Mouse (Mus musculus): ENCODE data around the gene Gm20388. TPM values are rescaled to one million over a fixed set of nuclear protein-coding genes. Genes with fewer than 3 reads are reported as not detected.

Gm20388 gene
- polyA plus RNA-seq, 1 experiment from 2014 or later = not detected

- Histone ChIP-seq H3K27ac (ENCODE audit: low read length) (no peak overlapping the region), H3K36me3 (ENCODE audit: control insufficient read depth, insufficient read depth, low read length) (no peaks in the 10 kb centered on the region), H3K4me2 (ENCODE audit: low read depth, low read length) (no peak overlapping the region), H3K4me1 (replicated peaks; ENCODE audit: control insufficient read depth, insufficient read depth, low read length) (peaks cover 9% of the 10 kb centered on the region), H3K27me3 (ENCODE audit: control insufficient read depth, insufficient read depth, low read depth, low read length) (peaks cover 23% of the 10 kb centered on the region), H3K9me3 (ENCODE audit: control insufficient read depth, low read length) (no peaks in the 10 kb centered on the region), H3K4me3 (ENCODE audit: low read length) (no peak overlapping the region), H3K9ac (ENCODE audit: low read length) (no peak overlapping the region)
- 18% methylated on average over 7 of the region's 7 CpGs for WGBS
- no peak for ATAC-seq (ENCODE audit: low read depth)
Measured at GRCm38 (mm10) chr8:120973046-120973445, 1062.4 kb downstream of the Gm20388 start.

DNA sequence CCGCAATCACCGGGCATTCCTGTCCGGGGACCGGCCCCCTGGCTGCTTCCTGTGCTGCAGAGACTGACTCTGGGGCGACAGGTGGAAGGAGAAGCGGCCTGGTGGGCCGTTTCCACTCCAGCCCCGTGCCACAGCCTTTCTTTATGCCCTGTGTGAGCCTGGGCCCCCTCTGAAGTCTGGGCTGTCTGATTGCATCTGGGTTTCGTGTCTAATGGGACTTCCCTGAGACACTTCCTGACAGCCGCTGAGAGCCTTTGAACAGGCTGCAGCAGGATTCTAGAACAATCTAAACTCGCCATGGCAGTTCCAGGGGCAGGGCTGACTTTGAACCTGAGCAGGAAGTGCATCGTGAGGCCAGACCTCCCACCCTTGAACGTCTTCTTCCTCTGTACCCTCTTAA, 1066.5 kb downstream of the Gm20388 start:
- Histone ChIP-seq H3K4me2 (ENCODE audit: low read depth, low read length) (no peak overlapping the region), H3K27ac (ENCODE audit: low read length) (peak overlapping the region; percentile 46), H3K9ac (ENCODE audit: low read length) (no peak overlapping the region), H3K27me3 (ENCODE audit: control insufficient read depth, insufficient read depth, low read depth, low read length) (peaks cover 16% of the 10 kb centered on the region), H3K4me3 (ENCODE audit: low read length) (no peak overlapping the region), H3K9me3 (ENCODE audit: control insufficient read depth, low read length) (no peaks in the 10 kb centered on the region), H3K4me1 (replicated peaks; ENCODE audit: control insufficient read depth, insufficient read depth, low read length) (peaks cover 5% of the 10 kb centered on the region; the same call in 1 of the 2 replicates), H3K36me3 (ENCODE audit: control insufficient read depth, insufficient read depth, low read length) (no peaks in the 10 kb centered on the region)
- whole genome bisulfite sequencing = 52% methylated on average over 13 of the region's 13 CpGs
- ATAC-seq (ENCODE audit: low read depth) = 0 out of 2 replicates have a peak, but pooled peaks have one; percentile 24

DNA sequence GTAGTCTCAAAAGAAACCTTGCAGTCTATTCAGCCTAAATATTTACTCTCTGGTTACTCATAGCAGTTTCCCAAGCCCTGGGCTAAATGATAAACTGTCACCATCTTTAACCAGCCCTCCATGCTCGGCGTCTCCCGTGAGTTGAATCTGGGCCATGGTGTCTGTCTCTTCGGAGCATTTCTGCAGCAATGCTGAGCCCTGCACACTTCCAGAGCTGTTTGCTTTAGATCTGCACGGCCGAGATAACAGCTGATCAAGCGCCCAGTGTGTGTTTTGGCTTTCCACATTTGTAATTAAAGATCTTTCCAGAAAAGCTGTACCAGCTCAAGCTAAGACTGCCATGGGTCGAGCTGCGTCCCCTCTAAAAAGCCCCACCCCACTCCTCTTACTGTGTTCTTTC, 1068.6 kb downstream of the Gm20388 start:
- ATAC-seq (ENCODE audit: low read depth) = peak; percentile 50
- H3K27ac ChIP-seq (ENCODE audit: low read length) = peak overlapping the region; percentile 36; the same call in 1 of the 2 replicates
- peaks cover 2% of the 10 kb centered on the region; the same call in 1 of the 2 replicates for H3K27me3 ChIP-seq (ENCODE audit: control insufficient read depth, insufficient read depth, low read depth, low read length)
- 0 out of 2 replicates have a peak, but pooled peaks cover 3% of the 10 kb centered on the region for H3K4me1 ChIP-seq (replicated peaks; ENCODE audit: control insufficient read depth, insufficient read depth, low read length)
- H3K4me3 ChIP-seq (ENCODE audit: low read length) = no peak overlapping the region
- no peaks in the 10 kb centered on the region for H3K36me3 ChIP-seq (ENCODE audit: control insufficient read depth, insufficient read depth, low read length)
- H3K9me3 ChIP-seq (ENCODE audit: control insufficient read depth, low read length) = no peaks in the 10 kb centered on the region
- no peak overlapping the region for H3K4me2 ChIP-seq (ENCODE audit: low read depth, low read length)
- no peak overlapping the region for H3K9ac ChIP-seq (ENCODE audit: low read length)
- 12% methylated on average over 9 of the region's 9 CpGs for WGBS

- peaks cover 2% of the 10 kb centered on the region; the same call in 1 of the 2 replicates for H3K27me3 ChIP-seq (ENCODE audit: control insufficient read depth, insufficient read depth, low read depth, low read length)
- WGBS = 22% methylated on average over 13 of the region's 13 CpGs
- peak overlapping the region; percentile 46 for H3K4me2 ChIP-seq (ENCODE audit: low read depth, low read length)
- H3K4me1 ChIP-seq (replicated peaks; ENCODE audit: control insufficient read depth, insufficient read depth, low read length) = 0 out of 2 replicates have a peak, but pooled peaks cover 3% of the 10 kb centered on the region
- no peaks in the 10 kb centered on the region for H3K36me3 ChIP-seq (ENCODE audit: control insufficient read depth, insufficient read depth, low read length)
- H3K27ac ChIP-seq (ENCODE audit: low read length) = peak overlapping the region; percentile 12; the same call in 1 of the 2 replicates
- no peaks in the 10 kb centered on the region for H3K9me3 ChIP-seq (ENCODE audit: control insufficient read depth, low read length)
- no peak overlapping the region; the same call in 1 of the 2 replicates for H3K9ac ChIP-seq (ENCODE audit: low read length)
- peak overlapping the region; percentile 24 for H3K4me3 ChIP-seq (ENCODE audit: low read length)
- no peak for ATAC-seq (ENCODE audit: low read depth)
Measured at GRCm38 (mm10) chr8:120980948-120981347, 1070.3 kb downstream of the Gm20388 start.

GRCm38 (mm10) chr8:120984888-120985287, 1074.2 kb downstream of the Gm20388 start:
- WGBS = 37% methylated on average over 8 of the region's 8 CpGs
- Histone ChIP-seq H3K4me2 (ENCODE audit: low read depth, low read length) (no peak overlapping the region), H3K4me3 (ENCODE audit: low read length) (no peak overlapping the region), H3K36me3 (ENCODE audit: control insufficient read depth, insufficient read depth, low read length) (no peaks in the 10 kb centered on the region), H3K27ac (ENCODE audit: low read length) (no peak overlapping the region), H3K4me1 (replicated peaks; ENCODE audit: control insufficient read depth, insufficient read depth, low read length) (0 out of 2 replicates have a peak, but pooled peaks cover 3% of the 10 kb centered on the region), H3K9me3 (ENCODE audit: control insufficient read depth, low read length) (no peaks in the 10 kb centered on the region), H3K9ac (ENCODE audit: low read length) (no peak overlapping the region), H3K27me3 (ENCODE audit: control insufficient read depth, insufficient read depth, low read depth, low read length) (peaks cover 2% of the 10 kb centered on the region; the same call in 1 of the 2 replicates)
- peak; percentile 39; the same call in 1 of the 2 replicates for ATAC-seq (ENCODE audit: low read depth)

DNA sequence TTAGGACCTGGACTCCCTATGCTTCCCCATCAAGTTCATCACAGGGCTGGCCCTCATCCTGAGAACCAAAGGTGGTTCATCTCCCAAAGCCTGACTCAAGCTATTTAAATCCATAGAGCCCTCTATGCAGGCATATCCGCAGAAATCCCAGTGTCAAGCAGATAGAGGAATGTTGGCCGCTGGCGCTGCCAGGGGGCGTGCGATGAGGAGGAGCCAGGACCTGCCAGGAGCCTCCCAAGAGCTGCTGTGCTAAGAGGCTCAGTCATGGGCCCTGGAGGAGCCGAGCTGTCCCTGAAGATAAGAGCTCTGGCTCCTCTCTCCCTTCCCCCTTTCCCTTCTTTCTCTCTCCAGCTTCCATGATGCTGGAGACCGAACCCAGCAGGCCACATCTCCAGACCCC, 1075.4 kb downstream of the Gm20388 start:
- Histone ChIP-seq H3K36me3 (ENCODE audit: control insufficient read depth, insufficient read depth, low read length) (no peaks in the 10 kb centered on the region), H3K27me3 (ENCODE audit: control insufficient read depth, insufficient read depth, low read depth, low read length) (peaks cover 2% of the 10 kb centered on the region; the same call in 1 of the 2 replicates), H3K4me1 (replicated peaks; ENCODE audit: control insufficient read depth, insufficient read depth, low read length) (no peaks in the 10 kb centered on the region), H3K9ac (ENCODE audit: low read length) (no peak overlapping the region), H3K4me2 (ENCODE audit: low read depth, low read length) (no peak overlapping the region), H3K9me3 (ENCODE audit: control insufficient read depth, low read length) (no peaks in the 10 kb centered on the region), H3K4me3 (ENCODE audit: low read length) (no peak overlapping the region), H3K27ac (ENCODE audit: low read length) (no peak overlapping the region)
- no peak for ATAC-seq (ENCODE audit: low read depth)
- WGBS = 78% methylated on average over 7 of the region's 7 CpGs

- H3K27me3 ChIP-seq (ENCODE audit: control insufficient read depth, insufficient read depth, low read depth, low read length) = no peaks in the 10 kb centered on the region
- no peaks in the 10 kb centered on the region for H3K4me1 ChIP-seq (replicated peaks; ENCODE audit: control insufficient read depth, insufficient read depth, low read length)
- 33% methylated on average over 16 of the region's 16 CpGs for WGBS
- no peaks in the 10 kb centered on the region for H3K36me3 ChIP-seq (ENCODE audit: control insufficient read depth, insufficient read depth, low read length)
- no peaks in the 10 kb centered on the region for H3K9me3 ChIP-seq (ENCODE audit: control insufficient read depth, low read length)
- H3K4me2 ChIP-seq (ENCODE audit: low read depth, low read length) = no peak overlapping the region
- no peak overlapping the region for H3K27ac ChIP-seq (ENCODE audit: low read length)
- no peak overlapping the region for H3K4me3 ChIP-seq (ENCODE audit: low read length)
- ATAC-seq (ENCODE audit: low read depth) = peak; percentile 65
- H3K9ac ChIP-seq (ENCODE audit: low read length) = no peak overlapping the region
Measured at GRCm38 (mm10) chr8:120993738-120994137, 1083.1 kb downstream of the Gm20388 start.

- Histone ChIP-seq H3K9ac (ENCODE audit: low read length) (no peak overlapping the region), H3K27me3 (ENCODE audit: control insufficient read depth, insufficient read depth, low read depth, low read length) (no peaks in the 10 kb centered on the region), H3K4me2 (ENCODE audit: low read depth, low read length) (no peak overlapping the region), H3K4me3 (ENCODE audit: low read length) (no peak overlapping the region), H3K4me1 (replicated peaks; ENCODE audit: control insufficient read depth, insufficient read depth, low read length) (no peaks in the 10 kb centered on the region), H3K36me3 (ENCODE audit: control insufficient read depth, insufficient read depth, low read length) (no peaks in the 10 kb centered on the region), H3K27ac (ENCODE audit: low read length) (no peak overlapping the region), H3K9me3 (ENCODE audit: control insufficient read depth, low read length) (no peaks in the 10 kb centered on the region)
- ATAC-seq (ENCODE audit: low read depth) = no peak
- WGBS = 67% methylated on average over 9 of the region's 9 CpGs
Measured at GRCm38 (mm10) chr8:120995424-120995823, 1084.8 kb downstream of the Gm20388 start.

GRCm38 (mm10) chr8:120996905-120997581, 1086.4 kb downstream of the Gm20388 start:
- no peak for ATAC-seq (ENCODE audit: low read depth)
- no peaks in the 10 kb centered on the region for H3K9me3 ChIP-seq (ENCODE audit: control insufficient read depth, low read length)
- no peak overlapping the region for H3K4me3 ChIP-seq (ENCODE audit: low read length)
- no peak overlapping the region for H3K4me2 ChIP-seq (ENCODE audit: low read depth, low read length)
- WGBS = 63% methylated on average over 12 of the region's 12 CpGs
- H3K9ac ChIP-seq (ENCODE audit: low read length) = no peak overlapping the region
- H3K36me3 ChIP-seq (ENCODE audit: control insufficient read depth, insufficient read depth, low read length) = no peaks in the 10 kb centered on the region
- H3K27ac ChIP-seq (ENCODE audit: low read length) = no peak overlapping the region
- H3K4me1 ChIP-seq (replicated peaks; ENCODE audit: control insufficient read depth, insufficient read depth, low read length) = peaks cover under 1% of the 10 kb centered on the region
- H3K27me3 ChIP-seq (ENCODE audit: control insufficient read depth, insufficient read depth, low read depth, low read length) = no peaks in the 10 kb centered on the region
